Mouse (Mus musculus): ENCODE data around the gene Sox5.
"Not testable (repeated sequence)": the region's sequence is repeated elsewhere in the genome, so short reads cannot be mapped to it uniquely, and the experiment has no call there.

The Sox5 gene

GRCm38 (mm10) chr6:144201402-144202040, 580.3 kb downstream of the Sox5 start:
- no peak for DNase-seq (ENCODE audit: extremely low read depth, low read depth)

GRCm38 (mm10) chr6:144197209-144198119, 584.3 kb downstream of the Sox5 start:
- no peak for DNase-seq (ENCODE audit: extremely low read depth, low read depth)

- DNase-seq (ENCODE audit: extremely low read depth, low read depth), result no peak
Observed at GRCm38 (mm10) chr6:144195934-144196333, 585.8 kb downstream of the Sox5 start.

- no peak for DNase-seq (ENCODE audit: extremely low read depth, low read depth)
Observed at GRCm38 (mm10) chr6:144183087-144183486, 598.7 kb downstream of the Sox5 start.

- DNase-seq (ENCODE audit: extremely low read depth, low read depth), result not testable (repeated sequence)
Observed at GRCm38 (mm10) chr6:144182429-144182828, 599.3 kb downstream of the Sox5 start.

- no peak for DNase-seq (ENCODE audit: extremely low read depth, low read depth)
Observed at GRCm38 (mm10) chr6:144181083-144181866, 600.5 kb downstream of the Sox5 start.

- no peak for DNase-seq (ENCODE audit: extremely low read depth, low read depth)
Observed at GRCm38 (mm10) chr6:144179111-144179510, 602.7 kb downstream of the Sox5 start.

- no peak for DNase-seq (ENCODE audit: extremely low read depth, low read depth)
Observed at GRCm38 (mm10) chr6:144176674-144177073, 605.1 kb downstream of the Sox5 start.

GRCm38 (mm10) chr6:144175590-144175989, 606.2 kb downstream of the Sox5 start:
- no peak for DNase-seq (ENCODE audit: extremely low read depth, low read depth)

- DNase-seq (ENCODE audit: extremely low read depth, low read depth), result no peak
Observed at GRCm38 (mm10) chr6:144170541-144170940, 611.2 kb downstream of the Sox5 start.

GRCm38 (mm10) chr6:144169791-144170190, 612.0 kb downstream of the Sox5 start:
- DNase-seq (ENCODE audit: extremely low read depth, low read depth), result no peak

GRCm38 (mm10) chr6:144168696-144169476, 612.9 kb downstream of the Sox5 start:
- DNase-seq (ENCODE audit: extremely low read depth, low read depth), result no peak

- DNase-seq (ENCODE audit: extremely low read depth, low read depth), result no peak
Observed at GRCm38 (mm10) chr6:144167058-144167457, 614.7 kb downstream of the Sox5 start.

- no peak for DNase-seq (ENCODE audit: extremely low read depth, low read depth)
Observed at GRCm38 (mm10) chr6:144166651-144167050, 615.1 kb downstream of the Sox5 start.

- DNase-seq (ENCODE audit: extremely low read depth, low read depth), result no peak
Observed at GRCm38 (mm10) chr6:144166104-144166503, 615.7 kb downstream of the Sox5 start.

GRCm38 (mm10) chr6:144163501-144163900, 618.3 kb downstream of the Sox5 start:
- no peak for DNase-seq (ENCODE audit: extremely low read depth, low read depth)

- no peak for DNase-seq (ENCODE audit: extremely low read depth, low read depth)
Observed at GRCm38 (mm10) chr6:144158637-144159036, 623.1 kb downstream of the Sox5 start.

GRCm38 (mm10) chr6:144154892-144155424, 626.8 kb downstream of the Sox5 start:
- no peak for DNase-seq (ENCODE audit: extremely low read depth, low read depth)

GRCm38 (mm10) chr6:144151957-144152356, 629.8 kb downstream of the Sox5 start:
- no peak for DNase-seq (ENCODE audit: extremely low read depth, low read depth)

- no peak for DNase-seq (ENCODE audit: extremely low read depth, low read depth)
Observed at GRCm38 (mm10) chr6:144151075-144151474, 630.7 kb downstream of the Sox5 start.

- DNase-seq (ENCODE audit: extremely low read depth, low read depth), result no peak
Observed at GRCm38 (mm10) chr6:144137397-144137796, 644.4 kb downstream of the Sox5 start.

Measured in MEL-GATA-1-ER (cell line).